Mouse (Mus musculus) heart, adult 2 months (tissue): Measurements from ENCODE around the gene Chl1. TPM values are rescaled to one million over a fixed set of nuclear protein-coding genes. Genes with fewer than 3 reads are reported as not detected.

Experiments used
- DNase-seq, 2 experiments: peaks; one replicate each; pipeline ENCODE4 v3.0.0; 2021
- H3K27ac ChIP-seq: fragments of 200-600 bp; 2 replicates; pipeline ENCODE4 v1.8.1; 2022
- H3K27me3 ChIP-seq: fragments of 200-500 bp; 2 replicates; pipeline ENCODE4 v1.6.1; 2012; ENCODE audit warnings: mild to moderate bottlenecking, low read length, inconsistent platforms, mixed read lengths; ENCODE audit not compliant: control insufficient read depth, insufficient read depth
- H3K36me3 ChIP-seq: fragments of 200-500 bp; 2 replicates; pipeline ENCODE4 v1.6.1; 2012; ENCODE audit warnings: low read length, inconsistent platforms; ENCODE audit not compliant: control insufficient read depth, insufficient read depth
- H3K4me1 ChIP-seq: fragments of 200-500 bp; 2 replicates; pipeline ENCODE4 v1.6.1; 2011; ENCODE audit warnings: low read length; ENCODE audit not compliant: control insufficient read depth, insufficient read depth
- H3K4me3 ChIP-seq: fragments of 200-600 bp; 2 replicates; pipeline ENCODE4 v1.8.1; 2022
- H3K79me2 ChIP-seq: fragments of 200-500 bp; replicated peaks from 2 replicates; pipeline ENCODE4 v1.6.1; 2012; ENCODE audit warnings: mild to moderate bottlenecking, inconsistent platforms, low read length, moderate library complexity, mixed read lengths; ENCODE audit not compliant: control insufficient read depth, insufficient read depth
- H3K9ac ChIP-seq: fragments of 200-500 bp; 2 replicates; pipeline ENCODE4 v1.6.1; 2012; ENCODE audit warnings: low read depth, mild to moderate bottlenecking, control low read depth, inconsistent platforms, low read length, mixed read lengths
- CTCF ChIP-seq: fragments of 200-600 bp; IDR thresholded peaks from 2 replicates; pipeline ENCODE4 v1.8.1; 2022; ENCODE audit warnings: antibody characterized with exemption, mild to moderate bottlenecking, moderate library complexity
- EP300 ChIP-seq: fragments of 200-500 bp; IDR thresholded peaks from 2 replicates; pipeline ENCODE4 v1.6.1; 2011; ENCODE audit warnings: low read depth, low read length, control low read depth; ENCODE audit not compliant: insufficient read depth
- POLR2A ChIP-seq: fragments of 200-500 bp; IDR thresholded peaks from 2 replicates; pipeline ENCODE4 v1.6.1; 2011; ENCODE audit warnings: mild to moderate bottlenecking, low read depth, low read length, control low read depth; ENCODE audit not compliant: insufficient read depth
- WGBS: fragments of 180-500 bp; shearing (Covaris S2); methylation state at CpG from one replicate; pipeline ENCODE4 v1.1.7; 2018; 5-methylcytosine and 5-hydroxymethylcytosine counted together
- intact Hi-C: fragments of 180-260 bp; cut with DNase I; formaldehyde crosslinking; loops from one replicate; pipeline ENCODE4 v1.15.1; 2025
- polyA plus RNA-seq: library from polyadenylated mRNA; depleted of rRNA; stranded (reverse); fragments of >200 nt; gene quantifications from 2 replicates; pipeline ENCODE4 v1.2.3, GENCODE M21; 2012
- total RNA-seq, 2 experiments: library from RNA; stranded (reverse); gene quantifications; 2 replicates each; pipeline ENCODE4 v1.2.3; 2021

Gene Chl1
- total and polyA plus RNA-seq, 3 experiments, result 0.39 to 1.8 (median 0.84) TPM

- Histone ChIP-seq H3K4me3 (no peak overlapping the region), H3K27me3 (no peaks in the 10 kb centered on the region), H3K36me3 (no peaks in the 10 kb centered on the region), H3K4me1 (no peaks in the 10 kb centered on the region), H3K79me2 (no peaks in the 10 kb centered on the region), H3K9ac (no peak overlapping the region), H3K27ac (no peak overlapping the region)
- intact Hi-C loops, result no loop called here
- 57% methylated on average over 16 of the region's 16 CpGs for WGBS
- TF ChIP-seq CTCF, result no peak
- TF ChIP-seq POLR2A, result no peak
- no peak for TF ChIP-seq EP300
- no peak for DNase-seq
These were observed 238.9 kb downstream of the Chl1 start for GRCm38 (mm10) chr6:103749122-103749773.

- H3K9ac ChIP-seq, result no peak overlapping the region
- no peak for DNase-seq
- no peak overlapping the region for H3K27ac ChIP-seq
- H3K4me1 ChIP-seq, result no peaks in the 10 kb centered on the region
- H3K4me3 ChIP-seq, result no peak overlapping the region
- WGBS, result 54% methylated on average over 4 of the region's 4 CpGs
- no peaks in the 10 kb centered on the region for H3K27me3 ChIP-seq
- intact Hi-C loops, result no loop called here
- TF ChIP-seq EP300 (no peak), POLR2A (no peak), CTCF (no peak)
- no peaks in the 10 kb centered on the region for H3K36me3 ChIP-seq
- no peaks in the 10 kb centered on the region for H3K79me2 ChIP-seq
These were observed 243.5 kb downstream of the Chl1 start for GRCm38 (mm10) chr6:103753891-103754290.

GRCm38 (mm10) chr6:103766830-103767229 lies 256.4 kb downstream of the Chl1 start:
- Histone ChIP-seq H3K27ac (no peak overlapping the region), H3K36me3 (no peaks in the 10 kb centered on the region), H3K4me3 (no peak overlapping the region), H3K27me3 (no peaks in the 10 kb centered on the region), H3K4me1 (no peaks in the 10 kb centered on the region), H3K79me2 (no peaks in the 10 kb centered on the region), H3K9ac (no peak overlapping the region)
- intact Hi-C loops, result no loop called here
- WGBS, result 74% methylated on average over 3 of the region's 3 CpGs
- no peak for DNase-seq
- TF ChIP-seq CTCF (no peak), EP300 (no peak), POLR2A (no peak)

- Histone ChIP-seq H3K4me1 (no peaks in the 10 kb centered on the region), H3K79me2 (no peaks in the 10 kb centered on the region), H3K4me3 (no peak overlapping the region), H3K36me3 (no peaks in the 10 kb centered on the region), H3K27me3 (no peaks in the 10 kb centered on the region), H3K27ac (no peak overlapping the region), H3K9ac (no peak overlapping the region)
- intact Hi-C loops, result no loop called here
- no peak for TF ChIP-seq EP300
- TF ChIP-seq CTCF, result no peak
- TF ChIP-seq POLR2A, result no peak
- no peak for DNase-seq
- WGBS, result 63% methylated on average over 5 of the region's 5 CpGs
These were observed 270.7 kb downstream of the Chl1 start for GRCm38 (mm10) chr6:103781058-103781457.

- intact Hi-C loops, result no loop called here
- Histone ChIP-seq H3K79me2 (no peaks in the 10 kb centered on the region), H3K36me3 (no peaks in the 10 kb centered on the region), H3K4me3 (no peak overlapping the region), H3K27me3 (no peaks in the 10 kb centered on the region), H3K9ac (no peak overlapping the region), H3K27ac (no peak overlapping the region), H3K4me1 (no peaks in the 10 kb centered on the region)
- WGBS, result 45% methylated on average over 2 of the region's 2 CpGs
- DNase-seq, result no peak
- no peak for TF ChIP-seq EP300
- TF ChIP-seq CTCF, result no peak
- TF ChIP-seq POLR2A, result no peak
These were observed 280.8 kb downstream of the Chl1 start for GRCm38 (mm10) chr6:103791077-103791632.

GRCm38 (mm10) chr6:103795241-103795640 lies 284.9 kb downstream of the Chl1 start:
- Histone ChIP-seq H3K27ac (no peak overlapping the region), H3K9ac (no peak overlapping the region), H3K27me3 (no peaks in the 10 kb centered on the region), H3K4me1 (no peaks in the 10 kb centered on the region), H3K79me2 (no peaks in the 10 kb centered on the region), H3K36me3 (no peaks in the 10 kb centered on the region), H3K4me3 (no peak overlapping the region)
- TF ChIP-seq EP300 (no peak), CTCF (no peak), POLR2A (no peak)
- 76% methylated on average over 1 of the region's 1 CpGs for WGBS
- no peak for DNase-seq
- intact Hi-C loops, result no loop called here
